Mouse (Mus musculus) cerebellum, adult 11 months (tissue): ENCODE data around the gene Ggcx.

Experiments used
- DNase-seq: peaks from one replicate; pipeline ENCODE4 v3.0.0; 2022

Gene Ggcx

DNA sequence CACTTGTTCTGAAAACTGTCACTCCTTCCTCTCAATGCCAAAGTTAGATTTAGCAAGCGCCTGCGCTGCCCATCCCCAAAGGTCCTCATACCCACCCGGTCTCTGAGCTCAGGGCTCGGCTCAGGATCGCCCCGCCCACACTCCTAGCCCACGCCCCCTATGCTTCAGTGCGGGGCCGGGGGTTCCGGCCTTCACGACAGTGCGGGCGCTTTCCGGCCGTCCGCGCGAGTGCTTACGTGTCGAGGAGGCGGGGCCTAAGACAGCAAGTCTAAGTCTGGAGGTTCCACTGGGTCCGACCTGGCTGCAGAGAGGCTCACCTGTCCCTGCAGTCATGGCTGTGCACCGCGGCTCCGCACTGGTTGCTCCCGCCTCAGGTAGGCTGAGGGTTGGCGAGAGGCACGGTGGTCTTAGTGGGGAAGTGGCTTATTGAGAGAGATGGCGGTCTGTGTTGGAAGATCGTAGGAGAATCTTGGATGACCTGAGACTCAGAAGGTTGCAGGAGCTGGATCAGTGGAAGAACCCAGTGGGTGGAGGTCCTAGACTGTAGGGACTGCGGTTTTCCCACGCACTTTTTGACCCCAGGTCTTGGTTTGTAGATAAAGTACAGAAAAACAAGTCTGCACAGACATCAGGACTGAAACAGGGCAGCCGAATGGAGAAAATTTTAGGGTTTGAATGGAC, at the start of gene Ggcx:
Gene Ggcx (plus strand): TSS at position 233 of the 681 bp plus-strand sequence.
- peak; percentile 92 for DNase-seq

- DNase-seq = no peak
These were observed 49.1 kb upstream of the Ggcx start for GRCm38 (mm10) chr6:72364985-72365384.

- DNase-seq = no peak
These were observed 47.8 kb upstream of the Ggcx start for GRCm38 (mm10) chr6:72366304-72366703.

DNA sequence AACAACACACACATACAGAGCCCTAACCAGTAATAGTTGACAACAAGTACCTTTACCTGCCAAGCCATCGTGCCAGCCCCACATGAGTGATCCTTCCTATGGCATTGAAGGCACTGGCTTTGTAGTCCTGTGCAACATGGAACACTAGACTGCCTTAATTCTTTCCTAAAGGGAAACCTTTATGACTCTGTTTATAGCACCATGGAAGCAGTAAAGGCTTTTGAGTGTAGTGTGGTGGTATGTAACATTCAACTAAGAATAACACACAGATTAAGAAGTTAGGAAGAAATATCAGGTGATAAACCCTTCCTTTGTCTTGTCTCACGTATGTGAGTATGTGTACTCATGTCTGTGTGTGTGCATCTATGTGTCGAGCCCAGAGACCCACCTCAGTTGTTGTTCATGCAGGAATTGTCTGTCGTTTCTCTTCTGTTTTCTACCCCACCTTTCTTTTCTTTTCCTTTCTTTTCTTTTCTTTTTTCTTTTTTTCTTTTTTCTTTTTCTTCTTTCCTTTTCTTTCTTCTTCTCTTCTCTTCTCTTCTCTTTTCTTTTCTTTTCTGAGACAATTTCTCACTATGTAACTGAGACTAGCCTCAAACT, 47.2 kb upstream of the Ggcx start, which contains the start of gene Rnf181:
Gene Rnf181 (minus strand): TSS at position 113 of the 600 bp plus-strand sequence.
- DNase-seq = no peak

- no peak for DNase-seq
These were observed 46.6 kb upstream of the Ggcx start for GRCm38 (mm10) chr6:72367460-72367974.

DNA sequence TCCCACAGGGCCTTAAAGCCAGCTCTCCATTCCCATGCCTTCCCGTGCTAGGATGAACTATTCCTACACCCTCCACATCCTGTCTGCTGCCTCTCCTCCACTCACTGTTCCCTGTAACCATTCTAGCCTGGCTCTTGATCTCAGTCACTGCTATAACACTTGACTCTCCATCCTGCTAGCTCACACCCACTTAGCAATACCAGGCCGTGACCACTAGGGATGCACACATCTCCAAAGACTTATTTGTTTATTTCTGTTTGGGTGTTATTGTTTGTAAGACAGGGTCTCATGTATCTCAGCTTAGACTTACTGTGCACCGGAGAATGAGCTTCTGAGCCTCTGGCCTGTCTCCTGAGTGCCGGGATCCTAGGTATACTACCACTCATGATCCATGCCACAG, 44.6 kb upstream of the Ggcx start:
- no peak for DNase-seq

DNA sequence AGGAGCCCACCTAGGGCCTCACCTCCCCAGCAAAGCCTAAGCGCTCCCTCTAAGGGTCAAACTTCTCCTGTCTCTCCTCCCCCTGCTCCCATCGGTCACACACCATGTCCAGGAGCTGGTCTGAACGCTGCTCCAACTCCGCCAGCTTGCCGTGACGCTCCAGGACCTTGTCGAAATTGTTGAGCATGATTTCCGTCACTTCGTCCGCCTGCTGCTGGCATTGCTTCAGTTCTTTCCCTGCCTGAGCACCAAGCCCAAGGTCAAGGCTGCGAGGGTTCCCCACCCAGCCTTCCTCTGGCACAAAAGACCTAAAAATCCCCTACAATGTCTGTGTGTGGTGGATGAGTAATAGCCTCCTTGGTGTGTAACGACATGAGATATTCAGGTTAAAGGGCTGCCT, 44.0 kb upstream of the Ggcx start:
- no peak for DNase-seq

DNA sequence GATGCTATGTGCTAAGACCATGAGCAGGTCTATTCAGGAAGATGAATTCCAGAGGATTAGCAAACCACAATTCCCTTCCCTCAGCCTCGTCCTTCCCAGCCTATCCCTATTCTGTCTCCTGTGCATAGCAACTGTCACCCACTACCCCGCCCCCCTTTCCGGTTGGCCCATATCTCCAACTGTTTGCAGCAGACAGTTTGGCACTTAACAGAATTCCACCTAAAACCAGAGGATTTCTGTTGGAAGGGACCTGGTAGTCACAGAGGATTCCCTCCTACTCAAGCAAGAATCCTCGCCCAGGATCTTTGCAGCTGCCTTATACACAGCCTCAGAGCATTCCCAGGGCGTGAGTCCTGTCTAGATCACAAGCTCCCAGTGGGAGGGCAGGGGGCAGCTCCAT, 43.0 kb upstream of the Ggcx start:
- DNase-seq = no peak

GRCm38 (mm10) chr6:72371571-72371970, 42.5 kb upstream of the Ggcx start:
- no peak for DNase-seq

- DNase-seq = no peak
These were observed 40.9 kb upstream of the Ggcx start for GRCm38 (mm10) chr6:72373184-72373583.

GRCm38 (mm10) chr6:72374206-72374605, 39.9 kb upstream of the Ggcx start:
- no peak for DNase-seq

- no peak for DNase-seq
These were observed 39.1 kb upstream of the Ggcx start for GRCm38 (mm10) chr6:72374820-72375563.

DNA sequence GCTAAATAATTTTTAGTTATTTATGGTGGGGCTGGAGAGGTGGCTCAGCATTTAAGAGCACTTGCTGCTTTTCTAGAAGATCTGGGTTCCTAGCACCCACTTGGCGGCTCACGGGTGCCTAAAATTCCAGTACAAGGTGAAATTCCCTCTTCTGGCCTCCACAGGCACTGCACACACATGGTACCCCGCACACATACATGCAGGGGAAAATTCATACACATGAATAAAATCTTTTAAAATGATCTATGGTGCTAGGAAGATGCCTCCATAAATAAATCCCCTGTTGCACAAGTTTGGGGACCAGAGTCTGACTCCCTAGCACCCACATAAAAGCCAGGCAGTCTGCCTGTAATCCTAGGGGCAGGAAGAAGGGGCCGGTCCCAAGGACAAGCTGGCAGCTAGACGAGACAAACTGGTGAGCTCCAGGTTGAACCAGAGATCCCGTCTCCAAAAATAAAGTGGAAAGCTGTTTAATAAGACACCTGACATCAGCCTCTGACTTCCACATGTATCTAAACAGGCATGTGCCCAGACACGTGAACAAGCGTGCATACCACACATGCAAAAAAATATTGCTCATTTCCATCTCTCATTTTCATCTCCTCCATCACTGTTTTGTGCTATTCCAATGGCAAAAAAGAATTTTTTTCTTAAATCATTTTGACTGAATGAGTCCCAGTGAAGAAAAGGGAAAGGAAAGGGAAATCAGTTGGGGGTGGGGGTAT, 35.4 kb upstream of the Ggcx start:
- DNase-seq = no peak

GRCm38 (mm10) chr6:72379377-72380130, 34.6 kb upstream of the Ggcx start:
- no peak for DNase-seq

GRCm38 (mm10) chr6:72380131-72380770, 33.9 kb upstream of the Ggcx start, which contains the start of gene Vamp5:
Gene Vamp5 (minus strand): TSS chr6:72380468.
- no peak for DNase-seq

DNA sequence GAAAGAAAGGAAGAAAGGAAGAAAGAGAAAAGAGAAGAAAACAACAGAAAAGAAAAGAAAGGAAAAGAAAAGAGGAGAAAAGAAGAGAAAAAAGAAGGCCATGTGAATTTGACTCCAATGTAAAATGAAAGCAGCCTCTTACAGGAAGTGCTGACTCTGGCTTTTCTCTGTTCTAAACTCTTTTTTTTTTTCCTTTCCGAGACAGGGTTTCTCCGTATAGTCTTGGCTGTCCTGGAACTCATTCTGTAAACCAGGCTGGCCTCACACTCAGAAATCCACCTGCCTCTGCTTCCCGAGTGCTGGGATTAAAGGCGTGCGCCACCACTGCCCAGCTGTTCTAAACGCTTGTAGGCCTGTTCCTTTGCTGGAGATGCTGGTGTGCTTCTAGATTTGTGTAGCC, 31.6 kb upstream of the Ggcx start:
- no peak for DNase-seq

GRCm38 (mm10) chr6:72383142-72383820, 30.8 kb upstream of the Ggcx start:
- DNase-seq = no peak

GRCm38 (mm10) chr6:72383952-72384351, 30.2 kb upstream of the Ggcx start:
- DNase-seq = no peak

DNA sequence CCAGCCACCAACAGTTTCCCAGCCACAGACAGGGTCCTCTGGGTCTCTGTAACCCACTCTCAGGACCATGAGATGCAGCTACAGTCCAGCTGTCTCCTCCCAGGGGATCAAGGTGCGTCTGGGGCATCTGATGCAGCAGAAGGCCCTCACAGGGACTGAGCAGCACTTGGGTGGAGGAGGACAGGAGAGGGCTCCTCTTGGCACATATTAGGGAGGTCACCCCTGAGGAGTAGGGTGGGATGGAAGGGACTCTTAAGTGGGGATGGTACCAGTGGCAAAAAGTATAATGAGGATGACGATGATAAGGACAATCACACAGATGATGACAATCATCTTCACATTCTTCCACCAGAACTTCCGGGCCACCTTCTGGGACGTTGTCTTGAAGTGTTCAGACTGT, 28.9 kb upstream of the Ggcx start:
- no peak for DNase-seq

DNA sequence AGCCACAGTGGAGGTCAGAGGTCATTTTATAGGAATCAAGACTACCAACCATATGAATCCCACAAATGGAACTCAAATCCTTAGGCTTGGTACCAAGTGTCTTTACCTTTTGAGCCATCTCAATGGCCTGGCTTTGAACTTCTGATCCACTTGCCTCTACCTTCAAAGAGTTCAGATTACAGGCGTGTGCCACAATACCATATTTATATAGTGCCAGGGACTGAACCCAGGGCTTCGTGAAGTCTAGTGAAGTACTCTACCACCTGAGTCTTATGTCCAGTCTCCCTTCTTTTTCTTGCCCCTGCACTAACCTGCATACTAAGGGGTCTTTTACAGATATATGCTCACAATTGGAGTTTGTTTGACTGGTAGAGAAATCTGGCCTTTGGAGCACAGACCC, 27.5 kb upstream of the Ggcx start:
- no peak for DNase-seq

- DNase-seq = no peak
These were observed 26.3 kb upstream of the Ggcx start for GRCm38 (mm10) chr6:72387816-72388215.
